Mouse (Mus musculus) neural tube, embryonic 14.5 days (tissue): ENCODE measurements around the gene Dhx16. TPM values are rescaled to one million over a fixed set of nuclear protein-coding genes. Genes with fewer than 3 reads are reported as not detected.

ENCODE experiments used
- ATAC-seq: fragments of 200-750 bp; cut with Nextera tagmentation; 2 replicates; pipeline ENCODE4 v1.8.0; 2017; ENCODE audit warnings: low read depth, mild to moderate bottlenecking, moderate TSS enrichment, moderate library complexity
- H3K27ac ChIP-seq: fragments of 300-500 bp; sonication (generic); 2 replicates; pipeline ENCODE4 v1.5.1; 2014; ENCODE audit warnings: low read depth, mild to moderate bottlenecking, control low read depth, low read length, moderate library complexity, mixed read lengths
- H3K27me3 ChIP-seq: fragments of 300-500 bp; sonication (generic); 2 replicates; pipeline ENCODE4 v1.6.1; 2014; ENCODE audit warnings: low read length; ENCODE audit not compliant: control insufficient read depth, insufficient read depth
- H3K36me3 ChIP-seq: fragments of 300-500 bp; sonication (generic); 2 replicates; pipeline ENCODE4 v1.6.1; 2014; ENCODE audit warnings: low read length, mixed read lengths; ENCODE audit not compliant: control insufficient read depth, insufficient read depth
- H3K4me1 ChIP-seq: fragments of 300-500 bp; sonication (generic); 2 replicates; pipeline ENCODE4 v1.6.1; 2014; ENCODE audit warnings: low read length; ENCODE audit not compliant: control insufficient read depth, insufficient read depth
- H3K4me2 ChIP-seq: fragments of 300-500 bp; sonication (generic); 2 replicates; pipeline ENCODE4 v1.6.1; 2014; ENCODE audit warnings: mild to moderate bottlenecking, low read depth, low read length, control low read depth
- H3K4me3 ChIP-seq: fragments of 300-500 bp; sonication (generic); 2 replicates; pipeline ENCODE4 v1.5.1; 2014; ENCODE audit warnings: low read depth, low read length, control low read depth, mixed read lengths
- H3K9ac ChIP-seq: fragments of 300-500 bp; sonication (generic); replicated peaks from 2 replicates; pipeline ENCODE4 v1.6.1; 2014; ENCODE audit warnings: low read depth, mild to moderate bottlenecking, control low read depth, low read length, mixed read lengths
- H3K9me3 ChIP-seq: fragments of 300-500 bp; sonication (generic); 2 replicates; pipeline ENCODE4 v1.6.1; 2016; ENCODE audit warnings: low read length; ENCODE audit not compliant: control insufficient read depth
- WGBS: fragments of 180-500 bp; shearing (Covaris S2); extraction: QIAGEN DNeasy Blood & Tissue Kit; methylation state at CpG from one replicate; pipeline ENCODE4 v1.1.7; 2014; 5-methylcytosine and 5-hydroxymethylcytosine counted together
- polyA plus RNA-seq: library from polyadenylated mRNA; unstranded; fragments of >200 nt; fragmentation: Nextera tagmentation; extraction: Ambion mirVana; gene quantifications from 2 replicates; pipeline ENCODE4 v1.2.1, GENCODE M21; 2014

The Dhx16 gene
- polyA plus RNA-seq, 1 experiment from 2014 or later = 22.4 TPM

- Histone ChIP-seq H3K9me3 (no peaks in the 10 kb centered on the region), H3K27ac (no peak overlapping the region), H3K9ac (no peak overlapping the region), H3K4me2 (no peak overlapping the region), H3K4me1 (peaks cover 10% of the 10 kb centered on the region; the same call in 1 of the 2 replicates), H3K4me3 (no peak overlapping the region), H3K36me3 (peaks cover 12% of the 10 kb centered on the region), H3K27me3 (no peaks in the 10 kb centered on the region)
- ATAC-seq = no peak
- 95% methylated on average over 3 of the region's 3 CpGs for whole genome bisulfite sequencing
These were observed 36.1 kb upstream of the Dhx16 start for GRCm38 (mm10) chr17:35843514-35843913.

DNA sequence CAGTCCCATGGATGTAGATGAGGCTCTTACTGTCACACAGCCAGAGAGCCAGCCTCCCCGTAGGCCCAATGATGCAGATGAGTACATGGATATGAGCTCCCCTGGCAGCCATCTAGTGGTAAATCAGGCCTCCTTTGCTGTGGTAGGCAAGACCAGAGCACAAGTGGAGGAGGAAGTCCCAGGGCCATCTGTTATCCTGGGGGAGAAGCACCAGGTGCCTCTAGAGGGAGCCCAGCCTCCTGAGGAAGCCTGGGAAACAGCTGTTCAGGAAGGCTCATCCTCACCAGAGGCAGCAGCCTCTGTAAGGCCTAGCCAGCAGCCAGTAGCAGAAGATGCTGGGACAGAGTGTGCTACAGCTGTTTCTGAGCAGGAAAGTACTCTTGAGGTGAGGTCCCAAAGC, 31.5 kb upstream of the Dhx16 start:
- no peak overlapping the region for H3K27ac ChIP-seq
- H3K9me3 ChIP-seq = no peaks in the 10 kb centered on the region
- no peak overlapping the region for H3K4me3 ChIP-seq
- peaks cover 32% of the 10 kb centered on the region for H3K36me3 ChIP-seq
- no peak overlapping the region for H3K9ac ChIP-seq
- no peak overlapping the region for H3K4me2 ChIP-seq
- WGBS = 37% methylated on average over 1 of the region's 1 CpGs
- H3K4me1 ChIP-seq = no peaks in the 10 kb centered on the region
- no peaks in the 10 kb centered on the region for H3K27me3 ChIP-seq
- ATAC-seq = peak; percentile 28; the same call in 1 of the 2 replicates

DNA sequence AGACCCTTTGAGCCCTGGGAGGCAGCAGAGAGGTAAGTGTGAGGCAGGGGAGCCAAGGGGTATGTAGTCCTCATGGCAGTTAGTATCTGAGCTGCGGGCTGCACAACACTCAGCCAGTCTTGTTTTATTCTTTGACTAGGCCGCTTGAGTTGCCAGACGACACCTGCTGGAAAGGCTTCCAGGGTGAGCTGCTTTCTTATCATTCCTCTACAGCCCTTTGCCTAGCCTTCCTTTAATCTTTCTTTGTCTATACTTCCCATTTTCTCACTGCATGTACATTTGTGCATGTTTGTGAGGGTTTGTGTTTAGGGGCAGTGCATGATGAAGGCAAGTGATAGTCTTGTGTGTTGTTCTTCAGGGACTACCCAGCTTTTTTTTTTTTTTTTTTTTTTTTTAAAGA, 28.6 kb upstream of the Dhx16 start:
- ATAC-seq = no peak
- H3K9me3 ChIP-seq = no peaks in the 10 kb centered on the region
- H3K9ac ChIP-seq = no peak overlapping the region
- H3K27me3 ChIP-seq = no peaks in the 10 kb centered on the region
- no peak overlapping the region for H3K4me2 ChIP-seq
- peaks cover 36% of the 10 kb centered on the region for H3K36me3 ChIP-seq
- WGBS = 96% methylated on average over 3 of the region's 3 CpGs
- no peaks in the 10 kb centered on the region for H3K4me1 ChIP-seq
- no peak overlapping the region for H3K27ac ChIP-seq
- H3K4me3 ChIP-seq = no peak overlapping the region

- H3K4me1 ChIP-seq = 0 out of 2 replicates have a peak, but pooled peaks cover 3% of the 10 kb centered on the region
- no peak overlapping the region for H3K4me3 ChIP-seq
- 92% methylated on average over 1 of the region's 1 CpGs for WGBS
- no peaks in the 10 kb centered on the region for H3K27me3 ChIP-seq
- H3K36me3 ChIP-seq = peaks cover 8% of the 10 kb centered on the region; the same call in 1 of the 2 replicates
- H3K9me3 ChIP-seq = no peaks in the 10 kb centered on the region
- no peak for ATAC-seq
- H3K4me2 ChIP-seq = no peak overlapping the region
- H3K9ac ChIP-seq = no peak overlapping the region
- no peak overlapping the region for H3K27ac ChIP-seq
These were observed 20.2 kb upstream of the Dhx16 start for GRCm38 (mm10) chr17:35859371-35859770.

- Histone ChIP-seq H3K27me3 (no peaks in the 10 kb centered on the region), H3K27ac (no peak overlapping the region), H3K4me2 (no peak overlapping the region), H3K4me3 (no peak overlapping the region), H3K9ac (no peak overlapping the region), H3K36me3 (peaks cover 8% of the 10 kb centered on the region; the same call in 1 of the 2 replicates), H3K4me1 (peaks cover 5% of the 10 kb centered on the region; the same call in 1 of the 2 replicates), H3K9me3 (no peaks in the 10 kb centered on the region)
- WGBS = 68% methylated on average over 2 of the region's 2 CpGs
- ATAC-seq = no peak
These were observed 19.8 kb upstream of the Dhx16 start for GRCm38 (mm10) chr17:35859835-35860234.

GRCm38 (mm10) chr17:35860831-35861197, 18.8 kb upstream of the Dhx16 start:
- Histone ChIP-seq H3K27me3 (no peaks in the 10 kb centered on the region), H3K4me2 (peak overlapping the region; percentile 68), H3K9me3 (no peaks in the 10 kb centered on the region), H3K27ac (peak overlapping the region; percentile 89), H3K9ac (peak overlapping the region; percentile 50), H3K36me3 (peaks cover 8% of the 10 kb centered on the region; the same call in 1 of the 2 replicates), H3K4me1 (peaks cover 8% of the 10 kb centered on the region; the same call in 1 of the 2 replicates), H3K4me3 (peak overlapping the region; percentile 52)
- 5% methylated on average over 12 of the region's 12 CpGs for WGBS
- ATAC-seq = no peak

DNA sequence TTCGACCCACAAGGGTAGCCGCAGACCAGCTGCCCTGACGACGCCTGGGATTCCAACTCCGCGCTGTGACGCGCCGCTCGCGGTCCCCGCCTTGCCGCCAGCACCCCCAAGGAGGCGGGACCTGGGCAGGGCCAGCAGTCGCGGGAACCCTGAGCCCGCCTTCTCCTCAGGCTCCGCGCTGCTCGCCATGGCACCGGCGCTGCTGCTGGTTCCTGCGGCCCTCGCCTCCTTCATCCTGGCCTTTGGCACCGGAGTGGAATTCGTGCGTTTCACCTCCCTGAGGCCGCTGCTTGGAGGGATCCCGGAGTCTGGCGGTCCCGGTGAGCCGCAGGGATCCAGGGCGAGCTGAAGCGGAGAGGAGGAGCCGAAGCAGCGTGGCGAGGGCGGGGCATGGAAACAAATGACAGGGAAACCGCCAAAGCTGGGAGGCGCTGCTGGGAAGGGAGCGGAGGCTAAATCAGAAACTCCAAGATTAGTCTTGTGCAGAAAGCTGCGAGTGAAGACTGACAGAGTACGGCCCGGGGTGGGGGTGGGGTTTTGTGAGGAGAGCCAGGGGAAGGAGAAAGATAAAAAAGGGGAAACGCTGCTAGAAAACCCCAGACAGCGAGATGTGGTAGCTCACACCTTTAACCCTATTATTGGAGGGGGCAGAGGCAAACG, 18.3 kb upstream of the Dhx16 start, which contains the start of gene Nrm:
Gene Nrm, plus strand, starts transcription at position 121 of the 660 bp plus-strand sequence.
- Histone ChIP-seq H3K9ac (peak within 1 kb of the TSS; percentile 50), H3K9me3 (no peaks in the 10 kb centered on the region), H3K27me3 (no peaks in the 10 kb centered on the region), H3K4me3 (peak within 1 kb of the TSS; percentile 52), H3K4me2 (peak within 1 kb of the TSS; percentile 68), H3K27ac (peak within 1 kb of the TSS; percentile 89), H3K36me3 (peaks cover 8% of the 10 kb centered on the region; the same call in 1 of the 2 replicates), H3K4me1 (peaks cover 8% of the 10 kb centered on the region; the same call in 1 of the 2 replicates)
- peak; percentile 90 for ATAC-seq
- WGBS = under 1% methylated on average over 47 of the region's 47 CpGs

- H3K4me1 ChIP-seq = peaks cover 27% of the 10 kb centered on the region
- H3K36me3 ChIP-seq = no peaks in the 10 kb centered on the region
- H3K27me3 ChIP-seq = no peaks in the 10 kb centered on the region
- peak overlapping the region; percentile 94 for H3K4me2 ChIP-seq
- H3K9me3 ChIP-seq = no peaks in the 10 kb centered on the region
- ATAC-seq = no peak
- H3K9ac ChIP-seq = peak overlapping the region; percentile 91
- H3K4me3 ChIP-seq = peak overlapping the region; percentile 78
- peak overlapping the region; percentile 96 for H3K27ac ChIP-seq
- 23% methylated on average over 10 of the region's 10 CpGs for WGBS
These were observed 14.7 kb upstream of the Dhx16 start for GRCm38 (mm10) chr17:35864832-35865353.
